Mouse (Mus musculus): Measurements from ENCODE around the gene Fsip1. TPM values are rescaled to one million over a fixed set of nuclear protein-coding genes. Genes with fewer than 3 reads are reported as not detected.

Gene Fsip1
- polyA plus RNA-seq, 1 experiment = 0.06 TPM

DNA sequence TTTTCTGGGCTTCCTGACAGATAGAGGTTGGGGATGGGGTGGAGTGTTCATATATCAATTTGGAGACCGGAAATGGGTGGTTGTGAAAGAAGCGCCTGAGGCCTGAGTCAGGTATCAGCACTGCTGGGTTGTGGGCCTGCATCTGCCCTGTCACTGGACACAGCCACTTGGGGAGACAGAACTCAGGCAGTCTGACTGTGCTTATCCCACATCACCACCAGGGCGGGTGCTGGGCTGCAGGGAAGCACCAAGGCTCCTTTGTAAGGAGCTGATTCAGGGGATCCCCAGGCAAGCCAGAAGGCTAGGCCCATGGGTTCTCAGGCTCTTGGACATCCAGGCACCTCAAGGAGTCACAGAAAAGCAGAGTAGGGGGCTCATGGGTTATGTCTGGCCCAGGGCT, 59.8 kb downstream of the Fsip1 start:
- no peak overlapping the region for H3K4me3 ChIP-seq (ENCODE audit: extremely low read depth, insufficient read depth, insufficient read length)
- TF ChIP-seq POLR2A (IDR thresholded peaks at IDR 0.05; ENCODE audit: low read depth, low read length) (no peak), CTCF (IDR thresholded peaks at IDR 0.05; ENCODE audit: extremely low read depth, insufficient read depth, insufficient read length, insufficient replicate concordance) (no peak)
- 88% methylated on average over 3 of the region's 3 CpGs for WGBS
- no peak for DNase-seq (ENCODE audit: low read depth in 1 of 2, low spot score in 2 of 2)
- H3K27me3 ChIP-seq (ENCODE audit: control insufficient read depth, insufficient read depth, low read length) = no peaks in the 10 kb centered on the region
- no peak overlapping the region for H3K27ac ChIP-seq (ENCODE audit: insufficient read depth, low read length)
- H3K36me3 ChIP-seq (ENCODE audit: control insufficient read depth, insufficient read depth, low read length) = no peaks in the 10 kb centered on the region
- no peaks in the 10 kb centered on the region for H3K4me1 ChIP-seq (ENCODE audit: control insufficient read depth, insufficient read depth, insufficient read length)

DNA sequence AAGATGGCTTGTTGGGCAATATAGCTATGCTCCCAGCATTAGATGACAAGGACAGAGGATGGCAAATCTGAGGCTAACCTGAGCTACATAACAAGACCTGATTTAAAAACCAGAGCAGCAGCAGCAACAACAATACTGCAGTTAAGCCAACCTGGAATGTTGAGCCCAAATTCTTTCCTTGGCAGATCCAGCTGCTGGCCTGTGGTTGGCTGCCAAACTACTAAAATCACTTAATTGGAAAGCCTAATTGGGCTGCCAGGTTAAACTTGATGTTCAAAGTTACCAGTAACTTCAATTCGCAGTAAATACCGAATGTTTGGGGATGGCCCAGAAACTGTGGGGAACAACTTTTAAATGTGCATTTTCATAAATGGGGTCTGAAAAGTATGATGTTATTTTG, 74.6 kb downstream of the Fsip1 start:
- H3K4me1 ChIP-seq (ENCODE audit: control insufficient read depth, insufficient read depth, insufficient read length) = no peaks in the 10 kb centered on the region
- no peaks in the 10 kb centered on the region for H3K27me3 ChIP-seq (ENCODE audit: control insufficient read depth, insufficient read depth, low read length)
- 91% methylated on average over 2 of the region's 2 CpGs for WGBS
- no peak overlapping the region for H3K4me3 ChIP-seq (ENCODE audit: extremely low read depth, insufficient read depth, insufficient read length)
- no peak for DNase-seq (ENCODE audit: low read depth in 1 of 2, low spot score in 2 of 2)
- TF ChIP-seq CTCF (IDR thresholded peaks at IDR 0.05; ENCODE audit: extremely low read depth, insufficient read depth, insufficient read length, insufficient replicate concordance) = no peak
- no peaks in the 10 kb centered on the region for H3K36me3 ChIP-seq (ENCODE audit: control insufficient read depth, insufficient read depth, low read length)
- no peak overlapping the region for H3K27ac ChIP-seq (ENCODE audit: insufficient read depth, low read length)

DNA sequence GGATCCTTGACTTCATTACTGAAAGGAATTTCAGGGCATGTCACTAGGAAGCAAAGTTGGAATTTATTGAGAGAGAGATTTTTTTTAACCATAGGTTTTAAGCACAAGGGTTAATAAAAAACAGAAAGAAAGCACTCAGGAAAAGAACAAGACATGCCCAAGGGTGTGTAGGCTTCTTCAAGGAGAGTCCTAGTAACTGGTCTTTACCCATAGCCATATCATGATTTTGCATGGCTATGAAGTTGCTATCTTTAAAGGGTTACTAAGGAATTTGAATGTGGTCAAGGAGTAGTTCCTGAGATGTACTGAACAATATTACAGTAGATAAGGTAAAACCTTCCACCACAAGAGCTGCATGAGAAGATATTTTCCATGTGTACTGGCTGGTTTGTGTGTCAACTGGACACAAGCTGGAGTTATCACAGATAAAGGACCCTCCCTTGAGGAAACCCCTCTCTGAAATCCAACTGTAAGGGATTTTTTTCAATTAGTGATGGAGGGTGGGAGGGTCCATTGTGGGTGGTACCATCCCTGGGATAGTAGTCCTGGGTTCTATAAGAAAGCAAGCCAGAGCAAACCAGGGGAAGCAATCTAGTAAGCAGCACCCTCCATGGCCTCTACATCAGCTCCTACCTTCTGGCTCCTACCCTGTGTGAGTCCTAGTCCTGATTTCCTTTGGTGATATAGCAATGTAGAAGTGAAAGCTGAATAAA, 76.7 kb downstream of the Fsip1 start:
- no peaks in the 10 kb centered on the region for H3K4me1 ChIP-seq (ENCODE audit: control insufficient read depth, insufficient read depth, insufficient read length)
- H3K27ac ChIP-seq (ENCODE audit: insufficient read depth, low read length) = no peak overlapping the region
- no peak overlapping the region for H3K4me3 ChIP-seq (ENCODE audit: extremely low read depth, insufficient read depth, insufficient read length)
- no peak for DNase-seq (ENCODE audit: low read depth in 1 of 2, low spot score in 2 of 2)
- H3K27me3 ChIP-seq (ENCODE audit: control insufficient read depth, insufficient read depth, low read length) = no peaks in the 10 kb centered on the region
- TF ChIP-seq POLR2A (IDR thresholded peaks at IDR 0.05; ENCODE audit: low read depth, low read length) (no peak), CTCF (IDR thresholded peaks at IDR 0.05; ENCODE audit: extremely low read depth, insufficient read depth, insufficient read length, insufficient replicate concordance) (no peak)
- no peaks in the 10 kb centered on the region for H3K36me3 ChIP-seq (ENCODE audit: control insufficient read depth, insufficient read depth, low read length)

DNA sequence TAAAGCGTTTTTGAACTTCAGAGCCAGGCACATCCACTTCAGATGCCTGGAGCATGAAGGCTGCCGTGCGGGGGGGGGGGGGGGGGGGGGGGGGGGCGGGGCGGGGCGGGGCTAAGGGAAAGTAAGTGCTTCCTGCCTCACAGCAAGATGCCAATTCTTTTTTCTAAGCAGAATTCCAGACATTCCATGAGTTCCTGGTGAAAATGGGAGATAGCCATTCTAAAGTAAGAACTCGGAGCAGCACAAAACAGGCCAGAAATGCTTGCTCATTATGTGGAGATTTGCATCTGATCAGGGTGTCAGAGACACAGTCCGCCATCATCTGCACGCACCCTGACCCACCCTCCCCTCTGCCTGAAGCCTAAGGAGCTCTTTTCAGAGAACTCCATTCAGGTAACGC, 77.3 kb downstream of the Fsip1 start:
- Histone ChIP-seq H3K4me1 (ENCODE audit: control insufficient read depth, insufficient read depth, insufficient read length) (no peaks in the 10 kb centered on the region), H3K27me3 (ENCODE audit: control insufficient read depth, insufficient read depth, low read length) (no peaks in the 10 kb centered on the region), H3K27ac (ENCODE audit: insufficient read depth, low read length) (no peak overlapping the region), H3K4me3 (ENCODE audit: extremely low read depth, insufficient read depth, insufficient read length) (no peak overlapping the region), H3K36me3 (ENCODE audit: control insufficient read depth, insufficient read depth, low read length) (no peaks in the 10 kb centered on the region)
- TF ChIP-seq POLR2A (IDR thresholded peaks at IDR 0.05; ENCODE audit: low read depth, low read length) = no peak
- no peak for TF ChIP-seq CTCF (IDR thresholded peaks at IDR 0.05; ENCODE audit: extremely low read depth, insufficient read depth, insufficient read length, insufficient replicate concordance)
- 28% methylated on average over 8 of the region's 10 CpGs for WGBS
- no peak for DNase-seq (ENCODE audit: low read depth in 1 of 2, low spot score in 2 of 2)

DNA sequence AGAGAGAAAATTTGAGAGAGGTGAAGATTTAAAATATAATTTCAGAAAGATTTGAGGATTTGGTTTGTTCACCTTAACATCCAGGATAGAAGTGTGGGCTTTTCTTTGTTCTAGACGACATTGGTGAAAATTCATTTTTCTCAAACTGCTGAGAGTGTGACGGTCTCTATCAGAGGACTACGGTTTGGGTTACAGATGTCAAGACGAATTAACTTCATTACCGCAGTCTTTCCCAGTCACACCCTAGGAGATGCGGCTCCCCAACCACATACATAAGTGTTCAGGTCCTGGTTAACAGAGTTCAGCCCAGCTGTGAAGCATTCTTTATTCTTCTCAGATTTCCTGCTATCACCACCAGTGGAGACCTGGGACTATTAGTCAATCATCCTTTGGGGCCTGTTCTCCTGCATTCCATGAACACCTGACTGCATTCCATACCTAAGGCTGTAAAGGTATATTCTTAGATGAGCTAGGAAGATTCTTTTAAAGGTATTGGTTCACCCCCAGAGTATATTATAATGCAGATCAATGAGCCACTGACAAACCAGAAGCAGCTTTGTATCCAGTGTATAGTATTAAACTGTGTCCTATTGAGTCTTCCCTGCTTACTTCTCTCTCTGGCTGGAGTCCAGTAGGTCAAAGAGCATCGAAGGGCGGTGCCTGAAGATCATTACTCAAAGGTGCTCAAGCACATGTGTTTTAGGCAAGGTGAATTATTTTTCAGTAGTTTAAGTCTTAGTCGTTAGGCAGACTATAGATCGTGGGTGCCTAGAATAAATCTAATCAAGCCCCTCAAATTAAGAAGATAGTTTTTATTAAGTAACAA, 82.0 kb downstream of the Fsip1 start:
- no peak overlapping the region for H3K27ac ChIP-seq (ENCODE audit: insufficient read depth, low read length)
- no peaks in the 10 kb centered on the region for H3K36me3 ChIP-seq (ENCODE audit: control insufficient read depth, insufficient read depth, low read length)
- WGBS = 91% methylated on average over 10 of the region's 10 CpGs
- no peak for DNase-seq (ENCODE audit: low read depth in 1 of 2, low spot score in 2 of 2)
- no peak for TF ChIP-seq CTCF (IDR thresholded peaks at IDR 0.05; ENCODE audit: extremely low read depth, insufficient read depth, insufficient read length, insufficient replicate concordance)
- no peak for TF ChIP-seq POLR2A (IDR thresholded peaks at IDR 0.05; ENCODE audit: low read depth, low read length)
- no peaks in the 10 kb centered on the region for H3K27me3 ChIP-seq (ENCODE audit: control insufficient read depth, insufficient read depth, low read length)
- H3K4me1 ChIP-seq (ENCODE audit: control insufficient read depth, insufficient read depth, insufficient read length) = no peaks in the 10 kb centered on the region
- H3K4me3 ChIP-seq (ENCODE audit: extremely low read depth, insufficient read depth, insufficient read length) = no peak overlapping the region

DNA sequence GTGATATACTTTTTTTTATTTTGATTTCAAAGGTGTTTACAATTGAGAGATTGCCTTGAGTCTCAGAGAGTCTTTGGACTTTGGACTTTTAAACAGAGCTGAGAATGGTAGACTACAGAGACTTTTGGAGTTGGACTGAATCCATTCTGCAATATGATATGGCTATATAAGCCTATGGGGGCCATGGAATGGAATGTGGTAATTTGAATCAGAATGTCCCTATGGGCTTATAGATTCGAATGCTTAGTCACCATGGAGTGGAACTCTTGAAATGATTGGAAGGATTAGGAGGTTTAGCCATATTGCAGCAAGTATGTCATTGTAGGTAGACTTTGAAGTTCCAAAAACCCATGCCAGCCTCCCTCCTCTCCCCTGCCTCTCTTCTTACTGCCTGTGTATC, 88.5 kb downstream of the Fsip1 start:
- Histone ChIP-seq H3K27ac (ENCODE audit: insufficient read depth, low read length) (no peak overlapping the region), H3K36me3 (ENCODE audit: control insufficient read depth, insufficient read depth, low read length) (no peaks in the 10 kb centered on the region), H3K4me1 (ENCODE audit: control insufficient read depth, insufficient read depth, insufficient read length) (no peaks in the 10 kb centered on the region), H3K4me3 (ENCODE audit: extremely low read depth, insufficient read depth, insufficient read length) (no peak overlapping the region), H3K27me3 (ENCODE audit: control insufficient read depth, insufficient read depth, low read length) (no peaks in the 10 kb centered on the region)
- WGBS = 80% methylated on average over 1 of the region's 1 CpGs
- TF ChIP-seq POLR2A (IDR thresholded peaks at IDR 0.05; ENCODE audit: low read depth, low read length) = no peak
- no peak for TF ChIP-seq CTCF (IDR thresholded peaks at IDR 0.05; ENCODE audit: extremely low read depth, insufficient read depth, insufficient read length, insufficient replicate concordance)
- no peak for DNase-seq (ENCODE audit: low read depth in 1 of 2, low spot score in 2 of 2)

DNA sequence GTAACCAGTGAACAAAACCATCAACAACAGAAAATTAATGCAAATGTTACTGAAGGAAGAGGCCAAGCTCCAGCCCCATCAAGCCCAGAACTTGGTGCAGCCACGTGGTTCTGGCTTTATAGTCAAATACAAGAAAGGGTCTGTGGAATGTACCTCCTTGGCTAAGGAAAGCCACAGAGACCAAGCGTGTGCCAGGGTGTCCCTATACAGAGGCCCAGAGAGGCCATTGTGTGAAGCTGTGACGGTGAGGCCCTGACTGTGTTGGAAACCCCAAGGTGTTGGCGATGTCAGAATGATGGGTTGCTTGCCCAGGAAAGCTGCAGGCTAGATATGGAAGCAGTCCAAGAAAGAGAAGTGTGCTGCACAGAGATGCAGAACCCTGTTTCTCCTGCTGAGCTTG, 89.0 kb downstream of the Fsip1 start:
- 72% methylated on average over 4 of the region's 4 CpGs for WGBS
- H3K36me3 ChIP-seq (ENCODE audit: control insufficient read depth, insufficient read depth, low read length) = no peaks in the 10 kb centered on the region
- no peak overlapping the region for H3K27ac ChIP-seq (ENCODE audit: insufficient read depth, low read length)
- H3K27me3 ChIP-seq (ENCODE audit: control insufficient read depth, insufficient read depth, low read length) = no peaks in the 10 kb centered on the region
- no peak overlapping the region for H3K4me3 ChIP-seq (ENCODE audit: extremely low read depth, insufficient read depth, insufficient read length)
- no peak for TF ChIP-seq CTCF (IDR thresholded peaks at IDR 0.05; ENCODE audit: extremely low read depth, insufficient read depth, insufficient read length, insufficient replicate concordance)
- no peak for DNase-seq (ENCODE audit: low read depth in 1 of 2, low spot score in 2 of 2)
- H3K4me1 ChIP-seq (ENCODE audit: control insufficient read depth, insufficient read depth, insufficient read length) = no peaks in the 10 kb centered on the region
